Mouse (Mus musculus) G1E (cell line): ENCODE results near the gene Slc48a1. TPM values are rescaled to one million over a fixed set of nuclear protein-coding genes. Genes with fewer than 3 reads are reported as not detected.

Experiments used
- ATAC-seq: 2 replicates; pipeline ENCODE4 v1.8.0; 2016; ENCODE audit warnings: mild to moderate bottlenecking; ENCODE audit not compliant: insufficient number of reproducible peaks, poor library complexity, low FRiP score, severe bottlenecking; ENCODE audit errors: extremely low read depth
- DNase-seq: peaks from one replicate; pipeline ENCODE4 v3.0.0; 2012; ENCODE audit warnings: low spot score
- H3K27me3 ChIP-seq: 2 replicates; pipeline ENCODE4 v1.6.1; 2012; ENCODE audit warnings: mild to moderate bottlenecking, low read length, inconsistent platforms; ENCODE audit not compliant: insufficient read depth
- H3K36me3 ChIP-seq: replicated peaks from 2 replicates; pipeline ENCODE3; 2012; ENCODE audit warnings: mild to moderate bottlenecking, inconsistent platforms
- H3K4me1 ChIP-seq: 2 replicates; pipeline ENCODE4 v1.6.1; 2012; ENCODE audit warnings: low read depth, low read length, inconsistent platforms, mixed read lengths; ENCODE audit not compliant: insufficient read depth
- H3K4me3 ChIP-seq: 2 replicates; pipeline ENCODE4 v1.5.1; 2012; ENCODE audit warnings: low read depth, mild to moderate bottlenecking, inconsistent platforms, low read length, moderate library complexity, mixed read lengths
- H3K9me3 ChIP-seq: replicated peaks from 2 replicates; pipeline ENCODE4 v1.6.1; 2012; ENCODE audit warnings: inconsistent platforms
- CTCF ChIP-seq: IDR thresholded peaks from 2 replicates; pipeline ENCODE4 v1.5.1; 2012; ENCODE audit warnings: low read depth, low read length, inconsistent platforms, mixed read lengths
- GATA1 ChIP-seq: IDR thresholded peaks from 2 replicates; pipeline ENCODE4 v1.6.1; 2012; ENCODE audit warnings: borderline replicate concordance, low read length, inconsistent platforms, mixed read lengths
- GATA2 ChIP-seq: IDR thresholded peaks from 2 replicates; pipeline ENCODE4 v1.6.1; 2012; ENCODE audit warnings: low read depth, low read length, inconsistent platforms, borderline replicate concordance
- POLR2AphosphoS5 ChIP-seq: IDR thresholded peaks from 2 replicates; pipeline ENCODE4 v1.6.1; 2012; ENCODE audit warnings: low read depth, low read length, inconsistent platforms; ENCODE audit not compliant: insufficient replicate concordance
- TAL1 ChIP-seq: conservative IDR thresholded peaks from 2 replicates; pipeline ENCODE4 v1.6.1; 2012; ENCODE audit warnings: low read depth, low read length, inconsistent platforms, mixed read lengths
- polyA plus RNA-seq: library from polyadenylated mRNA; stranded (reverse); fragments of >175 nt; gene quantifications from 2 replicates; pipeline ENCODE4 v1.2.3, GENCODE M21; 2012
- total RNA-seq, 2 experiments: library from RNA; stranded (forward) in 1 of 2; stranded (reverse) in 1 of 2; fragments of 200-1000 nt in 1 of 2; fragments of >200 nt in 1 of 2; fragmentation: Nextera tagmentation in 1 of 2; gene quantifications; 2 replicates each; pipeline ENCODE4 v1.2.3; 2014 to 2017

Slc48a1 gene
- total and polyA plus RNA-seq, 3 experiments, result 108 to 256 (median 125) TPM

DNA sequence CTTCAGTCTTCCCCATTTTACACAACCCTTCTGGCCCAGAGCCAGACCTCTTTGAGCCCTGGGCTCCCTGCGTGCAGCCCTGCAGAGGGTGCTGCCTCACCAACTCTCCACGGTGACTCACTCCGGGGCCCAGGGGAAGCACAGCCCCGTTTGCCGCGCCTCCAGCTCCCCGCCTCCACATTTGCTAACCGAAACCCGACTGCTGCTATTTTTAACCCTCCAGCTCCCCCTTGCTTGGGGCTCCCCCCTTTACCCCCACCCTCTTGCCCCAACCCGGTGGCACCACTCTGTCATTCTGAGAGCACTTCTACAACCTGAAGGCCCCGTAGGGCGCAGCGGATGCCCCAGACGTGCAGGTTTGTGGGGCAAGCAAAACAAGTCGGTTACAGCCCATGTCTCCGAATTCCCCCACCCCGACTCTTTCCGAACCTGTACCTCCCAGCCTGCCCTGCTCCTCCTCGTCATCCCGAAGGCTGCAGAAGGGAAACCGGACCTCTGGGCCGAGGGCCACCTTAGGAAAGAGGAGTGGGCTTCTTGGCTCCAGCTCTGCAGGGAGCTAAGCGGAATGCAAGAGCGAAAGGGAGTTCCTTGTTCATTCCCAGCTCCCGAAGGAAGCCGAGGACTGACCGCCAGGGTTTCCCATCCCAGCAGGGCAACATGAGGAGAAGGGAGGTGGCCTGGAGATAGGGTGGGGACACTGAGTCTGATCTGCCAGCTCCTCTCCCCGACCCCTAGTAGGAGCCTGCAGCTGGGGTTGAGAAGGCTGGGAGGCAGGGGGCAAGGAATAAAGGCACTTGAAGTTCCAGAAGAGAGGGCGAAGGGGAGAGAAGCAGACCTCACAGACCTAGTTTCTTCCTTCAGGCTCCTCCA is 47.0 kb downstream of the Slc48a1 start:
- peak overlapping the region; percentile 71 for H3K4me3 ChIP-seq
- no peaks in the 10 kb centered on the region for H3K9me3 ChIP-seq
- peaks cover 96% of the 10 kb centered on the region for H3K4me1 ChIP-seq
- peaks cover 90% of the 10 kb centered on the region for H3K36me3 ChIP-seq
- ATAC-seq, result peak; percentile 80
- no peak for TF ChIP-seq TAL1
- TF ChIP-seq CTCF, result no peak
- TF ChIP-seq POLR2AphosphoS5, result no peak
- peak; percentile 90 for DNase-seq
- no peaks in the 10 kb centered on the region for H3K27me3 ChIP-seq

DNA sequence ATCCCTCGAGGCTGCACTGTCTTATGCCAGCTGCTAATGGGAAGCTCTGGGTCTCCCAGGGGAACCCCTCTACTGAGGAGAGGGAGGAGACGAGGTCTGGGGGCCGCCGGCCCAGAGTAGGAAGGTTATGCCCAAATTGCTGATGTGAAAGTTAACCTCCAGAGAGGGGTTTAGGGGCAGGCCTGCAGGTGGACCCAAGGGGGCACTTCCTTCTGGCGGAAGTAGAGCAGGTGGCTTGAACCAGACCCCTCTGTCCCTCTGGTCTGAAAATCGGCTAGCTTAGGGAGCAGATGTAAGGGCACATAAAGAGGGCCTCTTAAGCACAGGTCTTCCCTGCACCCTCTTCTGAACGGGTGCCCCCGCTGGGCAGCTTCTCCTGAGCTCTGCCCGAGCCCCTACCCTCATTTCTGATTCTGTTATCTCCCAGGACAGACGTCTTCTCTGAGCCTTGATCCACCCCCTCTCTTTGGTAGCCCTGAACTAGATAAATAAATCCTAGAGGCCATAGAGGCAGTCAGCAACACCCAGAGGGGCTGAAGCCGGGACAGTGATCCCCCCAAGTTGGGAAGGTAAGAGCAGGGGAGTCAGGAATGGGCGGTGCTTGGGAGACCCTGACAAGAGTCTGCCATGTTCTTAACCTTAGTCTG is 47.7 kb downstream of the Slc48a1 start:
- H3K9me3 ChIP-seq, result no peaks in the 10 kb centered on the region
- H3K36me3 ChIP-seq, result peaks cover 90% of the 10 kb centered on the region
- DNase-seq (no peak), ATAC-seq (no peak)
- no peaks in the 10 kb centered on the region for H3K27me3 ChIP-seq
- peak overlapping the region; percentile 71; the same call in 1 of the 2 replicates for H3K4me3 ChIP-seq
- H3K4me1 ChIP-seq, result peaks cover 92% of the 10 kb centered on the region
- TF ChIP-seq GATA1 (no peak), POLR2AphosphoS5 (no peak), GATA2 (no peak)

DNA sequence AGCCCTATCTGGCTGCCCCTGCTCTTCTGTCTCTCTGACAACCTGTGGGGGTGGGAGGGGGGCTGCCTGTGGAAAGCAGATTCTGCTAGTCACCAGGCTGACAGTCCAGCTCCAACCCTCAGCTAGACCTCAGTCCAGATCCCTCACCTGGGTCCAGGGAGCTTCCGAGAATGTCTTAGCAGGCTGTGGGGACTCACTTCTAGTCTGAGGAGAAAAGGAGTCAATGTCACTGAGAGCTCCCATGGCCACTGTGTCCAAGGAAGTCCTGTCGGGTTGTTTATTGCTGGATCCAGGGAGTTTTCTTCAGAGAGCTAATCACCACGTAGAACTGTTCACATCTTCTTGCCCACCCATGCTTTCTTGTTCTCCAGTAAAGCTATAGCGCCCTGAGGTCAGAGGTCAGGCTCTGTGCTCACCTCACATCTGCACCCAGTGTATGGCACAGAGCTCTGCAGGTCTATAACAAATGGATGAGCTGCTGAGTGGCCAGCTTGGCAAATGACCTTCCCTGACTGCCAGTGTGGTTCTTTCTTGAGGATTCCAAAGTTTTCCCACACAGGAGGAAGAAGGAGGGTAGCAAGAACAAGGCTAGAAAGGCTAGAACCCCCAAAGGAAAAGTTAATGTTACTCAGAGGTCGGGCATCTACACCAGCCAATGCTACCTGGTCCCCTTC is 48.4 kb downstream of the Slc48a1 start:
- DNase-seq (no peak), ATAC-seq (no peak)
- no peak for TF ChIP-seq CTCF
- no peak for TF ChIP-seq GATA1
- no peak for TF ChIP-seq GATA2
- peak overlapping the region; percentile 71; the same call in 1 of the 2 replicates for H3K4me3 ChIP-seq
- peaks cover 1% of the 10 kb centered on the region for H3K9me3 ChIP-seq
- H3K27me3 ChIP-seq, result no peaks in the 10 kb centered on the region
- H3K4me1 ChIP-seq, result peaks cover 87% of the 10 kb centered on the region
- peaks cover 92% of the 10 kb centered on the region for H3K36me3 ChIP-seq

DNA sequence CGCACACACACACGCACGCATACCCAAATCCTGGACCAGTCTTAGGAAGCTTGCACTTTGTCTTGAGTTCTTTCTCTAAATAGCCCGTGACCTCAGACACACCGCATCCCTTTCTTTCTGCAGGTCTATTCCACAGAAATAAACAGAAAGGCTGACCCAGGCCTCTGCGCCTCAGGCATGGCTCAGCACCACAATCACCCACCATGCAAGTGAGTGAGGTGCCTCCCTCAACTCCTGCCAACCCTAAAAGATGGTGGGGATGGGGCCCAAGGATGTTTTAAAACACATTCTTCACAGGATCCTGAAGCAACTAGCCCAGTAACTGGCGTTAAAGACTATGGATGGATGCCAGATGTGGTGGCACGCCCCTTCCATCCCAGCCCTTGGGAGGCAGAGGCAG is 49.1 kb downstream of the Slc48a1 start:
- ATAC-seq, result no peak
- no peak for TF ChIP-seq GATA1
- Histone ChIP-seq H3K27me3 (no peaks in the 10 kb centered on the region), H3K4me1 (peaks cover 86% of the 10 kb centered on the region), H3K36me3 (peaks cover 92% of the 10 kb centered on the region), H3K9me3 (peaks cover 2% of the 10 kb centered on the region), H3K4me3 (no peak overlapping the region; the same call in 1 of the 2 replicates)
- DNase-seq, result no peak

DNA sequence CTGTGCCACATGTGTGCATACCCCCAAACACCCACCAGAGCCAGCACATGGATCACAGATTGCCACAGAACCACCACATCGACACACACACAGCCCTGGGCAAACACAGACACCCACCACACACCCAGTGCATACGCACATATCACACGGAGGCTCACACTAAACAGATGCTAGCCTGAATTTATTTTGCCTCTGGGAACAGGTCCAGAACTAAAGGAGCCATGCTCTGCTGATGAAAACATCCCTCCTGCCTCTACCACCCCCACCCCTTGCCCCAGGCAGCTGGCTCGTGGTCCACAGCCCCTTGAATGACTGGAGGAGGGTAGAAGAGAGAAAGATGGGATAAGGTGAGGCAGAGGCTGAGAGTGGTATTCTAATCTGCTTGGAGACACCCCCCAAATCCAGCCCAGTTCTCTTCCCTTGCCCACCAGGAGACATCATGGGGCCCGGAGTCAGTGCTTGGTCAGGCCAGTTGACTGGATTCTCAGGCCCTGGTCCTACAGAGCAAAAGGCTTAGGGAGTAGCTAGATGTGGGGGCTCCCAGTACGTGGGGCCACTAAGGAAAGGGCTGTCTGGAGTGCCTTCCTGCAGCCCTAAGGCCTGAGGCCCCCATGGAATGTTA is 50.0 kb downstream of the Slc48a1 start:
- Histone ChIP-seq H3K36me3 (peaks cover 93% of the 10 kb centered on the region), H3K9me3 (peaks cover 2% of the 10 kb centered on the region), H3K4me3 (peak overlapping the region; percentile 48; the same call in 1 of the 2 replicates), H3K4me1 (peaks cover 86% of the 10 kb centered on the region), H3K27me3 (no peaks in the 10 kb centered on the region)
- ATAC-seq (no peak), DNase-seq (no peak)
- TF ChIP-seq CTCF (no peak), TAL1 (no peak), GATA1 (no peak), GATA2 (no peak), POLR2AphosphoS5 (no peak)

DNA sequence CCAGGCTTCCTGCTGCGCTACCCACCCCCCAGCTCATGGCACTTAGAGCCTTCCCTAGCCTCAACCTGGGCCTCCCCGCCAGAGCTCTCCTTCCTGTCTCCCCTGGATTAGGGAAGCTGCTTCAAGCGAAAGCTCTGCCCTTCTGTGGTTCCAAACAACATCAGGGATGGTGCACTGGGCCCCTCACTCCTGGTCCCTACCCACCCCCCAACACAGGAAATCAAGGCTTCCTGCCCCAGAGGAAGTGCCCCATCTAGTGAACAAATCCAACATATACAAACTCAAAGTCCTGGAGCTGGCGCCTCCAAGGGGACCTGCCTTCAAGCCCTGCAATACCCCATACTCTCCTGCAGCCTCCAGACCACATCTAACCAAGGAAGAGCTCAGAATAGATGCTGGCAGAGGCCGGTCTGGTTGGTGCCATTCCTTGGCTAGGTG is 50.6 kb downstream of the Slc48a1 start:
- Histone ChIP-seq H3K4me1 (peaks cover 86% of the 10 kb centered on the region), H3K4me3 (peak overlapping the region; percentile 48; the same call in 1 of the 2 replicates), H3K27me3 (no peaks in the 10 kb centered on the region), H3K9me3 (peaks cover 2% of the 10 kb centered on the region), H3K36me3 (peaks cover 93% of the 10 kb centered on the region)
- no peak for DNase-seq
- ATAC-seq, result no peak
- TF ChIP-seq GATA2 (no peak), TAL1 (no peak), POLR2AphosphoS5 (no peak), CTCF (no peak), GATA1 (no peak)
